Mouse (Mus musculus): ENCODE measurements around the gene Fam163a. TPM values are rescaled to one million over a fixed set of nuclear protein-coding genes. Genes with fewer than 3 reads are reported as not detected.

Fam163a gene
- polyA plus RNA-seq, 1 experiment from 2014 or later = 3.7 TPM

GRCm38 (mm10) chr1:156193292-156193691, 11.5 kb downstream of the Fam163a start:
- no peak overlapping the region for H3K9ac ChIP-seq
- no peaks in the 10 kb centered on the region for H3K36me3 ChIP-seq
- H3K27ac ChIP-seq (replicated peaks) = no peak overlapping the region
- H3K4me1 ChIP-seq (replicated peaks) = peaks cover 8% of the 10 kb centered on the region; the same call in 1 of the 2 replicates
- ATAC-seq (ENCODE audit: low FRiP score, low read depth) = 0 out of 2 replicates have a peak, but pooled peaks have one; percentile 57
- no peaks in the 10 kb centered on the region for H3K27me3 ChIP-seq
- 50% methylated on average over 7 of the region's 7 CpGs for WGBS
- no peak overlapping the region for H3K4me3 ChIP-seq
- no peaks in the 10 kb centered on the region for H3K9me3 ChIP-seq
- H3K4me2 ChIP-seq = no peak overlapping the region

GRCm38 (mm10) chr1:156192853-156193252, 12.0 kb downstream of the Fam163a start:
- 35% methylated on average over 7 of the region's 7 CpGs for WGBS

GRCm38 (mm10) chr1:156186646-156187045, 18.2 kb downstream of the Fam163a start:
- 94% methylated on average over 3 of the region's 3 CpGs for WGBS
- Histone ChIP-seq H3K9me3 (no peaks in the 10 kb centered on the region), H3K36me3 (no peaks in the 10 kb centered on the region), H3K4me1 (replicated peaks) (peaks cover 17% of the 10 kb centered on the region), H3K27ac (replicated peaks) (no peak overlapping the region), H3K9ac (no peak overlapping the region), H3K27me3 (no peaks in the 10 kb centered on the region), H3K4me3 (no peak overlapping the region), H3K4me2 (no peak overlapping the region)
- no peak for ATAC-seq (ENCODE audit: low FRiP score, low read depth)

More at GRCm38 (mm10) chr1:156192853-156193252, 12.0 kb downstream of the Fam163a start:
- no peaks in the 10 kb centered on the region for H3K27me3 ChIP-seq
- H3K4me1 ChIP-seq (replicated peaks) = peaks cover 8% of the 10 kb centered on the region; the same call in 1 of the 2 replicates
- H3K36me3 ChIP-seq = no peaks in the 10 kb centered on the region
- no peaks in the 10 kb centered on the region for H3K9me3 ChIP-seq
- no peak overlapping the region for H3K4me3 ChIP-seq
- no peak overlapping the region for H3K4me2 ChIP-seq
- H3K27ac ChIP-seq (replicated peaks) = no peak overlapping the region
- no peak overlapping the region for H3K9ac ChIP-seq
- no peak for ATAC-seq (ENCODE audit: low FRiP score, low read depth)

GRCm38 (mm10) chr1:156184158-156184571, 20.7 kb downstream of the Fam163a start:
- no peak for ATAC-seq (ENCODE audit: low FRiP score, low read depth)
- WGBS = 14% methylated on average over 11 of the region's 11 CpGs

GRCm38 (mm10) chr1:156183176-156183958, 21.5 kb downstream of the Fam163a start:
- H3K4me2 ChIP-seq = no peak overlapping the region
- no peak for ATAC-seq (ENCODE audit: low FRiP score, low read depth)
- H3K9ac ChIP-seq = no peak overlapping the region
- H3K27me3 ChIP-seq = no peaks in the 10 kb centered on the region
- WGBS = 25% methylated on average over 6 of the region's 6 CpGs
- no peak overlapping the region for H3K4me3 ChIP-seq
- H3K9me3 ChIP-seq = no peaks in the 10 kb centered on the region
- peaks cover 34% of the 10 kb centered on the region for H3K4me1 ChIP-seq (replicated peaks)
- H3K27ac ChIP-seq (replicated peaks) = peak overlapping the region; percentile 43; the same call in 1 of the 2 replicates
- no peaks in the 10 kb centered on the region for H3K36me3 ChIP-seq

More at GRCm38 (mm10) chr1:156184158-156184571, 20.7 kb downstream of the Fam163a start:
- Histone ChIP-seq H3K4me1 (replicated peaks) (peaks cover 34% of the 10 kb centered on the region), H3K4me3 (no peak overlapping the region), H3K4me2 (no peak overlapping the region), H3K27me3 (no peaks in the 10 kb centered on the region), H3K27ac (replicated peaks) (0 out of 2 replicates have a peak overlapping the region, but pooled peaks have one; percentile 43), H3K9ac (no peak overlapping the region), H3K36me3 (no peaks in the 10 kb centered on the region), H3K9me3 (no peaks in the 10 kb centered on the region)

GRCm38 (mm10) chr1:156179875-156180274, 25.0 kb downstream of the Fam163a start:
- H3K27me3 ChIP-seq = no peaks in the 10 kb centered on the region
- no peak overlapping the region for H3K4me3 ChIP-seq
- peak overlapping the region; percentile 72 for H3K27ac ChIP-seq (replicated peaks)
- H3K9me3 ChIP-seq = no peaks in the 10 kb centered on the region
- peaks cover 34% of the 10 kb centered on the region for H3K4me1 ChIP-seq (replicated peaks)
- ATAC-seq (ENCODE audit: low FRiP score, low read depth) = peak; percentile 85
- H3K9ac ChIP-seq = 0 out of 2 replicates have a peak overlapping the region, but pooled peaks have one; percentile 25
- H3K4me2 ChIP-seq = peak overlapping the region; percentile 29
- 8% methylated on average over 11 of the region's 11 CpGs for WGBS
- no peaks in the 10 kb centered on the region for H3K36me3 ChIP-seq

- no peak overlapping the region for H3K27ac ChIP-seq (replicated peaks)
- H3K36me3 ChIP-seq = no peaks in the 10 kb centered on the region
- WGBS = 55% methylated on average over 6 of the region's 6 CpGs
- no peak overlapping the region for H3K4me3 ChIP-seq
- H3K4me2 ChIP-seq = no peak overlapping the region
- H3K9ac ChIP-seq = no peak overlapping the region
- no peak for ATAC-seq (ENCODE audit: low FRiP score, low read depth)
- no peaks in the 10 kb centered on the region for H3K4me1 ChIP-seq (replicated peaks)
- no peaks in the 10 kb centered on the region for H3K9me3 ChIP-seq
- no peaks in the 10 kb centered on the region for H3K27me3 ChIP-seq
Measured at GRCm38 (mm10) chr1:156168737-156169136, 36.1 kb downstream of the Fam163a start.

- Histone ChIP-seq H3K27ac (replicated peaks) (no peak overlapping the region), H3K4me1 (replicated peaks) (0 out of 2 replicates have a peak, but pooled peaks cover 4% of the 10 kb centered on the region), H3K9ac (no peak overlapping the region), H3K27me3 (no peaks in the 10 kb centered on the region), H3K9me3 (no peaks in the 10 kb centered on the region), H3K4me2 (no peak overlapping the region), H3K4me3 (no peak overlapping the region), H3K36me3 (no peaks in the 10 kb centered on the region)
- ATAC-seq (ENCODE audit: low FRiP score, low read depth) = no peak
- 76% methylated on average over 3 of the region's 3 CpGs for WGBS
Measured at GRCm38 (mm10) chr1:156116770-156117169, 88.1 kb downstream of the Fam163a start.

GRCm38 (mm10) chr1:156113884-156114499, 90.8 kb downstream of the Fam163a start:
- H3K36me3 ChIP-seq = no peaks in the 10 kb centered on the region
- 0 out of 2 replicates have a peak, but pooled peaks cover 8% of the 10 kb centered on the region for H3K4me1 ChIP-seq (replicated peaks)
- no peak overlapping the region for H3K4me2 ChIP-seq
- no peak overlapping the region for H3K4me3 ChIP-seq
- 83% methylated on average over 8 of the region's 8 CpGs for WGBS
- no peaks in the 10 kb centered on the region for H3K9me3 ChIP-seq
- no peak overlapping the region for H3K9ac ChIP-seq
- H3K27me3 ChIP-seq = no peaks in the 10 kb centered on the region
- no peak for ATAC-seq (ENCODE audit: low FRiP score, low read depth)
- no peak overlapping the region for H3K27ac ChIP-seq (replicated peaks)

GRCm38 (mm10) chr1:156112142-156112541, 92.7 kb downstream of the Fam163a start:
- Histone ChIP-seq H3K27me3 (no peaks in the 10 kb centered on the region), H3K27ac (replicated peaks) (no peak overlapping the region), H3K36me3 (no peaks in the 10 kb centered on the region), H3K4me3 (no peak overlapping the region), H3K9me3 (no peaks in the 10 kb centered on the region), H3K9ac (no peak overlapping the region), H3K4me1 (replicated peaks) (0 out of 2 replicates have a peak, but pooled peaks cover 8% of the 10 kb centered on the region), H3K4me2 (peak overlapping the region; percentile 16)
- 44% methylated on average over 7 of the region's 7 CpGs for WGBS
- ATAC-seq (ENCODE audit: low FRiP score, low read depth) = no peak

GRCm38 (mm10) chr1:156111728-156112127, 93.1 kb downstream of the Fam163a start:
- Histone ChIP-seq H3K27ac (replicated peaks) (no peak overlapping the region), H3K4me1 (replicated peaks) (0 out of 2 replicates have a peak, but pooled peaks cover 8% of the 10 kb centered on the region), H3K36me3 (no peaks in the 10 kb centered on the region), H3K4me3 (no peak overlapping the region), H3K9me3 (no peaks in the 10 kb centered on the region), H3K9ac (no peak overlapping the region), H3K4me2 (peak overlapping the region; percentile 16), H3K27me3 (no peaks in the 10 kb centered on the region)
- ATAC-seq (ENCODE audit: low FRiP score, low read depth) = no peak
- WGBS = 29% methylated on average over 12 of the region's 12 CpGs

GRCm38 (mm10) chr1:156111090-156111489, 93.7 kb downstream of the Fam163a start:
- Histone ChIP-seq H3K27me3 (no peaks in the 10 kb centered on the region), H3K4me3 (no peak overlapping the region), H3K4me1 (replicated peaks) (0 out of 2 replicates have a peak, but pooled peaks cover 8% of the 10 kb centered on the region), H3K9ac (no peak overlapping the region), H3K9me3 (no peaks in the 10 kb centered on the region), H3K36me3 (no peaks in the 10 kb centered on the region), H3K4me2 (no peak overlapping the region), H3K27ac (replicated peaks) (no peak overlapping the region)
- 74% methylated on average over 9 of the region's 9 CpGs for WGBS
- ATAC-seq (ENCODE audit: low FRiP score, low read depth) = no peak
